Mouse (Mus musculus): Measurements from ENCODE around the gene Zfp948.
A peak's percentile ranks its signal among the peaks of the same experiment; 100 is the strongest.

Gene Zfp948

GRCm38 (mm10) chr17:21566728-21567349 is at the start of gene Zfp948:
Gene Zfp948 (plus strand): TSS chr17:21567008.
- DNase-seq (ENCODE audit: extremely low read depth, insufficient read length, low spot score), result peak; percentile 94

GRCm38 (mm10) chr17:21517130-21517671 is 49.6 kb upstream of the Zfp948 start:
- DNase-seq (ENCODE audit: extremely low read depth, insufficient read length, low spot score), result no peak

- DNase-seq (ENCODE audit: extremely low read depth, insufficient read length, low spot score), result no peak
Observed at GRCm38 (mm10) chr17:21526270-21526669, 40.5 kb upstream of the Zfp948 start.

GRCm38 (mm10) chr17:21530645-21531330 is 36.0 kb upstream of the Zfp948 start:
- no peak for DNase-seq (ENCODE audit: extremely low read depth, insufficient read length, low spot score)

GRCm38 (mm10) chr17:21531621-21532020 is 35.2 kb upstream of the Zfp948 start:
- no peak for DNase-seq (ENCODE audit: extremely low read depth, insufficient read length, low spot score)

- peak; percentile 89 for DNase-seq (ENCODE audit: extremely low read depth, insufficient read length, low spot score)
Observed at GRCm38 (mm10) chr17:21532101-21532951, 34.5 kb upstream of the Zfp948 start.

- DNase-seq (ENCODE audit: extremely low read depth, insufficient read length, low spot score), result no peak
Observed at GRCm38 (mm10) chr17:21533961-21534360, 32.8 kb upstream of the Zfp948 start.

GRCm38 (mm10) chr17:21534460-21535095 is 32.2 kb upstream of the Zfp948 start:
- DNase-seq (ENCODE audit: extremely low read depth, insufficient read length, low spot score), result peak; percentile 60

- peak; percentile 81 for DNase-seq (ENCODE audit: extremely low read depth, insufficient read length, low spot score)
Observed at GRCm38 (mm10) chr17:21535096-21536001, 31.5 kb upstream of the Zfp948 start, which contains the start of gene Zfp52. Gene Zfp52 (plus strand): TSS chr17:21535539.

GRCm38 (mm10) chr17:21536096-21536495 is 30.7 kb upstream of the Zfp948 start:
- DNase-seq (ENCODE audit: extremely low read depth, insufficient read length, low spot score), result no peak

GRCm38 (mm10) chr17:21536676-21537075 is 30.1 kb upstream of the Zfp948 start:
- DNase-seq (ENCODE audit: extremely low read depth, insufficient read length, low spot score), result peak; percentile 43

GRCm38 (mm10) chr17:21557831-21558230 is 9.0 kb upstream of the Zfp948 start:
- no peak for DNase-seq (ENCODE audit: extremely low read depth, insufficient read length, low spot score)

GRCm38 (mm10) chr17:21566220-21566619 is 588 bp upstream of the Zfp948 start:
- peak; percentile 67 for DNase-seq (ENCODE audit: extremely low read depth, insufficient read length, low spot score)

GRCm38 (mm10) chr17:21567696-21568095 is 888 bp downstream of the Zfp948 start:
- DNase-seq (ENCODE audit: extremely low read depth, insufficient read length, low spot score), result peak; percentile 76

GRCm38 (mm10) chr17:21579080-21579479 is 12.3 kb downstream of the Zfp948 start:
- no peak for DNase-seq (ENCODE audit: extremely low read depth, insufficient read length, low spot score)

GRCm38 (mm10) chr17:21579493-21580175 is 12.8 kb downstream of the Zfp948 start:
- DNase-seq (ENCODE audit: extremely low read depth, insufficient read length, low spot score), result no peak

- DNase-seq (ENCODE audit: extremely low read depth, insufficient read length, low spot score), result peak; percentile 18
Observed at GRCm38 (mm10) chr17:21585521-21585920, 18.7 kb downstream of the Zfp948 start.

GRCm38 (mm10) chr17:21616356-21616755 is 49.5 kb downstream of the Zfp948 start:
- no peak for DNase-seq (ENCODE audit: extremely low read depth, insufficient read length, low spot score)

- DNase-seq (ENCODE audit: extremely low read depth, insufficient read length, low spot score), result no peak
Observed at GRCm38 (mm10) chr17:21617352-21617751, 50.5 kb downstream of the Zfp948 start.
